Mouse (Mus musculus) kidney, adult 2 months (tissue): ENCODE data around the gene Atp2b2.

Experiments
- CTCF ChIP-seq: fragments of 200-500 bp; conservative IDR thresholded peaks from 2 replicates; pipeline ENCODE4 v1.5.1; 2011; ENCODE audit warnings: low read depth, mild to moderate bottlenecking, control low read depth, low read length, moderate library complexity, mixed read lengths; ENCODE audit not compliant: insufficient read depth, insufficient read length
- POLR2A ChIP-seq: fragments of 200-500 bp; IDR thresholded peaks from one replicate; pipeline ENCODE4 v1.6.1; 2011; ENCODE audit warnings: low read depth, low read length, control low read depth

DNA sequence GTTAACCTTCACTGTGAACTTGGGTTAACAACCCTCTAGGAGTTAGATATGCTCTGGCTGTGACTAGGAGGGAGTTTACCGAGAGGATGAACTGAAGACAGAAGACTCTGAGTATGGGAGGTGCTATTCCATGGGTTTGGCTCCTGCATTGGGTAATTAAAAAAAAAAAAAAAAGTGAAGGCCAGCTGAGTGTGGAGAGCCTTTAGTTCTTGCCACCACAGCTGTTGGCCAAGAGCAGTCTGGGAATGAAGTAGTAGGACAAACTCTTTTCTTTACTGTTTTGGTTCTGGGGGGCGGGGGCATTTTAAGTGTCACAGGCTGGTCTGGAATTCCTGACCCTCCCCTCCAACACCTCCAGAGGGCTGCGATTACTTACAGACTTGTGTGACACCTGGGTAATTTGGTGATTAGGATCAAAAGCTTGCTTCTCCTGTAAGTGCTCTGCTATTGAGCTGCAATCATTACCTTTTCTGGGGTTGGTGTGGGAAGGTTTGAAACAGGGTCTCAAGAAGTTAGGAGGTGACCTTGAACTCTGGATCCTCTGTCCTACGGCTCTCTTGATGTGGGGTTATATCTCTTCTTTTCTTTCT is 346.6 kb downstream of the Atp2b2 start:
- TF ChIP-seq POLR2A: no peak
- TF ChIP-seq CTCF: no peak
